Mouse (Mus musculus): Measurements from ENCODE around the gene Dnmt3a.

- TF ChIP-seq CTCF (IDR thresholded peaks at IDR 0.05; ENCODE audit: control insufficient read depth, insufficient read depth, low read length) (no peak), POLR2A (IDR thresholded peaks at IDR 0.05; ENCODE audit: borderline replicate concordance, control insufficient read depth, low read depth, low read length) (no peak)
These were observed at the start of gene Dnmt3a for GRCm38 (mm10) chr12:3805852-3806251.
